Mouse (Mus musculus) cerebellum, postnatal 14 days (tissue): ENCODE data around the gene Hoxd11.

ENCODE experiments used
- DNase-seq, 2 experiments: peaks; one replicate each; pipeline ENCODE4 v3.0.0; 2021; ENCODE audit warnings: mixed read lengths in 2 of 2

The Hoxd11 gene

GRCm38 (mm10) chr2:74732513-74733316, 53.4 kb downstream of the Hoxd11 start:
- no peak for DNase-seq

- no peak for DNase-seq
Measured at GRCm38 (mm10) chr2:74733317-74733661, 53.9 kb downstream of the Hoxd11 start.

- DNase-seq = no peak
Measured at GRCm38 (mm10) chr2:74733765-74734164, 54.4 kb downstream of the Hoxd11 start.

- DNase-seq = no peak
Measured at GRCm38 (mm10) chr2:74734451-74734850, 55.1 kb downstream of the Hoxd11 start.

- no peak for DNase-seq
Measured at GRCm38 (mm10) chr2:74734996-74735811, 55.8 kb downstream of the Hoxd11 start.

GRCm38 (mm10) chr2:74735851-74736687, 56.7 kb downstream of the Hoxd11 start:
- DNase-seq = no peak
